Mouse (Mus musculus): ENCODE measurements at regions not wholly inside any gene's neighbourhood (a gene's known extent, or its start where the extent isn't known, plus 50 kb on each side); places are given as distances from the start of the nearest gene placed in this dataset.
A peak's percentile ranks its signal among the peaks of the same experiment; 100 is the strongest.

DNA sequence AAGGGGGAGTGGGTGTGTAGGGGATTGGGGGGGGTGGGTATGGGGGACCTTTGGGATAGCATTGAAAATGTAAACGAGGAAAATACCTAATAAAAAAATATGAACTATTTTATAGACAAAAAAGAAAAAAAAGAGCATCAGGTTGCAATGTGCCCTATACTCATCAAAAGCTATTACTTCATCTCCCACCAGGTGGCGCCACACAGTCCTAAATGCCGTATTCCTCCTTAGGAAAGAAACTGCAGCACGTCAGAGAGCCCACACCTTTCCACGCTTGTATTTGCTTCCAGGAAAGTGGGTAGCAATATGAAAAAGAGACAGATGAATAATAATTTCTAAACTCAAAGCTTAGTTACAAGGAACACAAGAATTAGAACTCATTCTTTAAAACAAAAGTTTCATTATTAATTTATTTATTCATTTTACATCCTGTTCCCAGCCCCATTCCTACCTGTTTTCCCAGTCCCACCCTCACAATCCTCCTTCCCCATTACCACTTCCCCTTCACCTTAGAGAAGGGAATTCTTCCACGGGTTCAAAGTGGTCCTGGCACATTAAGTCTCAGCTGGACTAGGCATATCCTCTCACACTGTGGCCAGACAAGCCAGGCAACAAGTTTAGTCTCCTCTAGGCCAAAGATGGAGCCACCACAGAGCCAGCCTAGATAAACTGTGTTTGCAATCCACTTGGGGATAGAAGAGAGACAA is 125.4 kb upstream of the Pclo start:
- peak; percentile 55 for TF ChIP-seq CTCF (IDR thresholded peaks at IDR 0.05; ENCODE audit: low read depth)
- TF ChIP-seq EP300 (IDR thresholded peaks at IDR 0.05; ENCODE audit: low read depth): no peak

All from liver, embryonic 14.5 days (tissue).